Mouse (Mus musculus): ENCODE measurements at regions not wholly inside any gene's neighbourhood (a gene's known extent, or its start where the extent isn't known, plus 50 kb on each side); places are given as distances from the start of the nearest gene placed in this dataset.

DNA sequence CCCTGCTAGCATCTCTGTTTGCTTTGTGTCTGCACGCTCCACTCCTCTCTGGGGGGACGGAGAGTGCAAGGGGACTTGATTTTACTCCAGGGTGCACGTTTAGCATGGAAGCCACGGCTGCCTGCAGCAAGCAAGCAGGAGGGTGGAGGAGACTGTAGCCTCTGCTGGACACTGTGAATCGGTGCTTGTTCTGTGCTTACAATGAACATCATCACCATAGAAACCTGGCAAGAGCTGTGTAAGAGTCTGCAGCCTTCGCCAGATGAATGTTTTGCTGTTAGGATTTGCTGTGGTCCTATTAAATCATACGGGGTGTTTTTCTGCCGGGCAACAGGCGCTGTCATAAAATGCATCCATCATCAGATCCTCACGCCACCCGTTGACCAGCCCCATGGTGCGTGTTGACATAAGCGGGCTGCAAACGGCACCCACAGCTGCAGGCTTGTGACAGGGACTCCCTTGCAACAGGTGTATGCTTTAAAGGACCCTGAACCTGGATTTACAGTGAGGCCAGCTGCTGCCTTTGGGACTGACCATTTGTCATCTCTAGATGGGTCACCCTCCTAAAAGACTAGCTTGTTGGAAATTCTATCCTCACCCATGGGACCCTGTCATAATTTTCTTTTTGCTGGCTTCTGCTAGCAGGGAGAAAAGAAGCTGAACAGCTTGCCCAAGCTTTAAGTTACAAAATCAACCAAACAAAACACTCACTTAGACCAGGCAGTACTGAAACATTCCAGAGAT is 308.5 kb downstream of the Gadd45g start:
- H3K9me3 ChIP-seq (ENCODE audit: control insufficient read depth, low read length): no peaks in the 10 kb centered on the region
- H3K27me3 ChIP-seq (ENCODE audit: control insufficient read depth, insufficient read depth, low read length): no peaks in the 10 kb centered on the region
- peak overlapping the region; percentile 45; the same call in 1 of the 2 replicates for H3K27ac ChIP-seq (replicated peaks; ENCODE audit: low read depth, low read length)
- no peak for ATAC-seq (ENCODE audit: low FRiP score, low TSS enrichment)
- WGBS: 51% methylated on average over 14 of the region's 14 CpGs
- H3K4me1 ChIP-seq (ENCODE audit: control insufficient read depth, insufficient read depth, low read length): 0 out of 2 replicates have a peak, but pooled peaks cover 9% of the 10 kb centered on the region
- H3K4me2 ChIP-seq (ENCODE audit: low read length): peak overlapping the region; percentile 3
- no peak overlapping the region for H3K9ac ChIP-seq (replicated peaks; ENCODE audit: low read length)
- no peaks in the 10 kb centered on the region for H3K36me3 ChIP-seq (ENCODE audit: control insufficient read depth, insufficient read depth, low read length)
- no peak overlapping the region for H3K4me3 ChIP-seq (replicated peaks; ENCODE audit: low read depth, low read length)
- peak; percentile 77 for DNase-seq

DNA sequence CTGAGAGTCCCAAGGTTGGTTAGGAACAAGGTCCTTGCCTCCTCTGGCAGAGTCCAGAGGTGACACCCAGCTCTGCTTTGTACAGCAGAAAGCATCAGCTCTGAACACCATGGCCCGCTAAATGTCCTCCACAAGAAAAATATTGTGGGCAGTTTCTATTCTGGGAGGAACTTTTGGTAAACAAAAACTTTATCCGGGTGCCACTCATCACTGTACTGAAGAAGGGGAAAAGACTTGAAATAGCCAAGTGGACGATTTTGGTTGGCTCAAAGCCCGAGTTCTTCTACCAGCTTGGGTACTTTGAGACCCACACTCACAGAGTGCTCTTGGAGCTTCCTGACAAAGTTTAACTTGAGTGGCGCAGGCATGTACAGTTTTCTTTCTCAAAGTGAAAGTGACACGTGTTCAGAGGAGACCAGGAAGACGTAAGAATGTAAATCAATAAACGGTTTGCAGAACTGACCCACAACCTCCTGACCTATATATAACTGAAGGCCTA is 309.2 kb downstream of the Gadd45g start:
- 85% methylated on average over 8 of the region's 8 CpGs for WGBS
- H3K36me3 ChIP-seq (ENCODE audit: control insufficient read depth, insufficient read depth, low read length): no peaks in the 10 kb centered on the region
- no peak overlapping the region for H3K4me2 ChIP-seq (ENCODE audit: low read length)
- no peak overlapping the region for H3K9ac ChIP-seq (replicated peaks; ENCODE audit: low read length)
- no peaks in the 10 kb centered on the region for H3K27me3 ChIP-seq (ENCODE audit: control insufficient read depth, insufficient read depth, low read length)
- no peak overlapping the region for H3K27ac ChIP-seq (replicated peaks; ENCODE audit: low read depth, low read length)
- no peaks in the 10 kb centered on the region for H3K9me3 ChIP-seq (ENCODE audit: control insufficient read depth, low read length)
- no peak overlapping the region for H3K4me3 ChIP-seq (replicated peaks; ENCODE audit: low read depth, low read length)
- 0 out of 2 replicates have a peak, but pooled peaks cover 9% of the 10 kb centered on the region for H3K4me1 ChIP-seq (ENCODE audit: control insufficient read depth, insufficient read depth, low read length)
- no peak for ATAC-seq (ENCODE audit: low FRiP score, low TSS enrichment)
- no peak for DNase-seq

DNA sequence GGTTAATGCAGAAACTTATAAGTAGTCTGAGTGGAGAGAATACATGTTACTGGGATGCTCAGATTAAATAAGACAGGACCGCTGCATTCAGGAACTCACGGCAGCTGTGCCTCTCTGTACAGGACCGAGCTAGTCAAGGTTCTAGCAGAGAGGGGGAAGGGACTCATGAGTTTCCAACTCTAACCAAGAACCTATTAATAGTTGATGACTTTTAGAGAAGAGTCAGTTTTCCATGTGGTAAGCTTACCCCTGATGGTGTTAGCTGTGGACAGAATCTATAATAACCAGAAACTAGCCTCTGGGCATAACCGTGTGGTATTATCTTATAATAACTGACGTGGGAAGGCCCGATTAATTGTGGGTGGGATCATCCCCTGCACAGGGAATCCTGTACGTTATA is 316.2 kb downstream of the Gadd45g start:
- Histone ChIP-seq H3K4me3 (replicated peaks; ENCODE audit: low read depth, low read length) (no peak overlapping the region), H3K9ac (replicated peaks; ENCODE audit: low read length) (no peak overlapping the region), H3K4me2 (ENCODE audit: low read length) (no peak overlapping the region), H3K9me3 (ENCODE audit: control insufficient read depth, low read length) (no peaks in the 10 kb centered on the region), H3K27me3 (ENCODE audit: control insufficient read depth, insufficient read depth, low read length) (no peaks in the 10 kb centered on the region), H3K27ac (replicated peaks; ENCODE audit: low read depth, low read length) (no peak overlapping the region), H3K4me1 (ENCODE audit: control insufficient read depth, insufficient read depth, low read length) (0 out of 2 replicates have a peak, but pooled peaks cover 3% of the 10 kb centered on the region), H3K36me3 (ENCODE audit: control insufficient read depth, insufficient read depth, low read length) (no peaks in the 10 kb centered on the region)
- DNase-seq (peak; percentile 14), ATAC-seq (ENCODE audit: low FRiP score, low TSS enrichment) (no peak)
- whole genome bisulfite sequencing: 71% methylated on average over 7 of the region's 7 CpGs

GRCm38 (mm10) chr13:52165531-52165930 is 319.1 kb downstream of the Gadd45g start:
- no peaks in the 10 kb centered on the region for H3K9me3 ChIP-seq (ENCODE audit: control insufficient read depth, low read length)
- DNase-seq (no peak), ATAC-seq (ENCODE audit: low FRiP score, low TSS enrichment) (no peak)
- H3K4me3 ChIP-seq (replicated peaks; ENCODE audit: low read depth, low read length): no peak overlapping the region
- H3K4me1 ChIP-seq (ENCODE audit: control insufficient read depth, insufficient read depth, low read length): 0 out of 2 replicates have a peak, but pooled peaks cover 3% of the 10 kb centered on the region
- no peak overlapping the region for H3K9ac ChIP-seq (replicated peaks; ENCODE audit: low read length)
- 80% methylated on average over 1 of the region's 1 CpGs for WGBS
- H3K27me3 ChIP-seq (ENCODE audit: control insufficient read depth, insufficient read depth, low read length): no peaks in the 10 kb centered on the region
- H3K36me3 ChIP-seq (ENCODE audit: control insufficient read depth, insufficient read depth, low read length): no peaks in the 10 kb centered on the region
- H3K4me2 ChIP-seq (ENCODE audit: low read length): no peak overlapping the region
- no peak overlapping the region for H3K27ac ChIP-seq (replicated peaks; ENCODE audit: low read depth, low read length)

DNA sequence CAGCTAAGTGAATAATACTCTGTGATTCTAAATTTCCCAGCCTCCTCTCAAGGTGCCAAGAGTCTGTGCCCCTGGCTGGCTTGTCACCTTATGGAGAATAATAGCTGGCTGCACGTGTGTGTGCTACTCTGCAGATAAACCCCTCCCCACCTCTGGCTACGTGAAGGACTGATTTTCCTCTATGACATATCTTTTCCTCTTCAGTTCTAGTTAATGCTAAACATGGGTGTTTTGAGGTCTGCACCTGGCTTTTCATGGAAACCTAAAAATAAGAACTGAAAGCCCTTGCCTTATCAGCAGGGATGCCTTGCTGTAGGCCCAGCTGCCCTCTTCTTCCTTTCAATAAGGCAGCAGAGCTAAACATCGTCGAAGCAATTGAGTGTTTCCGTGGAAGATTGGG is 321.5 kb downstream of the Gadd45g start:
- 73% methylated on average over 5 of the region's 5 CpGs for WGBS
- H3K27me3 ChIP-seq (ENCODE audit: control insufficient read depth, insufficient read depth, low read length): no peaks in the 10 kb centered on the region
- no peak overlapping the region for H3K27ac ChIP-seq (replicated peaks; ENCODE audit: low read depth, low read length)
- H3K4me3 ChIP-seq (replicated peaks; ENCODE audit: low read depth, low read length): no peak overlapping the region
- H3K36me3 ChIP-seq (ENCODE audit: control insufficient read depth, insufficient read depth, low read length): no peaks in the 10 kb centered on the region
- H3K4me2 ChIP-seq (ENCODE audit: low read length): no peak overlapping the region
- H3K9ac ChIP-seq (replicated peaks; ENCODE audit: low read length): no peak overlapping the region
- no peak for ATAC-seq (ENCODE audit: low FRiP score, low TSS enrichment)
- H3K4me1 ChIP-seq (ENCODE audit: control insufficient read depth, insufficient read depth, low read length): 0 out of 2 replicates have a peak, but pooled peaks cover 3% of the 10 kb centered on the region
- H3K9me3 ChIP-seq (ENCODE audit: control insufficient read depth, low read length): no peaks in the 10 kb centered on the region
- no peak for DNase-seq

DNA sequence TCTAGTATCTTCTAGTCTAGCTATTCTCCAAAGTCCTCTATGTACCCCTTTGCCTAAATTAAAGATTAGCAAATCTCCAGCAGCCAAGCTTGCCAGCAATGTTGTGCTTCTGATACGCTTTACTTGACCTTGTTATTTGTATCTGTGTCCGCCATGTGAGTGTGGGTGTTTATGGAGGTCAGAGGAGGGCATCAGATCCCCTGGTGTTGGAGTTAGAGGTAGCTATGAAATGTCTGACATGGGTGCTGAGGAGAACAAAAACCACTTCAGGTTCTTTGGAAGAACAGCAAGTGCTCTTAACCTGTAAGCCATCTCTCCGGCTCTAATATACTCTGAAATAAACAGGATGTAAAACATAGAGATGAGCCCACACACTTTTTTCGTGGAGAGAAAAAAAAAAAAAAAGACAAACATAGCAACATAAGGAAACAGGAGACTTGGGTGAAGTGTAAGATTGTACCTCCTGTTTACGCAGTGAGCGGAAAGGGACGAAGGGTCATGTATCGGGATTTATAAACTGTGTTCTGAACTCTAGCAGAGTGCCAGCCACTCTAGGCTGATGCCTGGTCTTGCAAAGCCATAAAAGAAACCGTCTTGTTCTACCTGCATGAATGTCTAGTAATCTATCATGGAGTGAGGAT is 326.3 kb downstream of the Gadd45g start:
- H3K27ac ChIP-seq (replicated peaks; ENCODE audit: low read depth, low read length): no peak overlapping the region
- H3K4me1 ChIP-seq (ENCODE audit: control insufficient read depth, insufficient read depth, low read length): no peaks in the 10 kb centered on the region
- H3K27me3 ChIP-seq (ENCODE audit: control insufficient read depth, insufficient read depth, low read length): no peaks in the 10 kb centered on the region
- H3K9me3 ChIP-seq (ENCODE audit: control insufficient read depth, low read length): no peaks in the 10 kb centered on the region
- no peak overlapping the region for H3K4me2 ChIP-seq (ENCODE audit: low read length)
- DNase-seq: no peak
- H3K4me3 ChIP-seq (replicated peaks; ENCODE audit: low read depth, low read length): no peak overlapping the region
- no peak overlapping the region for H3K9ac ChIP-seq (replicated peaks; ENCODE audit: low read length)
- H3K36me3 ChIP-seq (ENCODE audit: control insufficient read depth, insufficient read depth, low read length): no peaks in the 10 kb centered on the region
- no peak for ATAC-seq (ENCODE audit: low FRiP score, low TSS enrichment)
- 91% methylated on average over 9 of the region's 9 CpGs for WGBS

DNA sequence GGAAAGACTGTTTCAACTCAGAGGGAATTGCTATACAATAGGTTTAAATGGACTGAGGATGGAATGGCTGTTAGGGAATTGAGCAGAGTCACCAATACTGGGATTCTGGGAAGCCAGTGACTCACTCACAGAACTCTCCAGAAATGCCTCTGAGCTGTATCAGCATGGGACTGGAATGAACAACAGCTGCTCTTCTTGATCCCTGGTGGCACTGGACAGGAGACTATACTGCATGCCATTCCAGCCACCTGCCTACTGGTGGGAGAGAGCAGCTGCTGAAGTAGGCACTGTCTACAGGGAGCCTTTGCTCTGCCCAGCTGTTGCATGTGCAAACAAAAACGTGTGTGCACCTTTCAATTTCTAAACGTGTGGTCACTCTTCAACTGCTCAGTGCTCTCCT is 329.2 kb downstream of the Gadd45g start:
- no peak overlapping the region for H3K27ac ChIP-seq (replicated peaks; ENCODE audit: low read depth, low read length)
- no peaks in the 10 kb centered on the region for H3K9me3 ChIP-seq (ENCODE audit: control insufficient read depth, low read length)
- DNase-seq (no peak), ATAC-seq (ENCODE audit: low FRiP score, low TSS enrichment) (no peak)
- 85% methylated on average over 2 of the region's 2 CpGs for WGBS
- H3K4me2 ChIP-seq (ENCODE audit: low read length): no peak overlapping the region
- no peak overlapping the region for H3K9ac ChIP-seq (replicated peaks; ENCODE audit: low read length)
- H3K27me3 ChIP-seq (ENCODE audit: control insufficient read depth, insufficient read depth, low read length): no peaks in the 10 kb centered on the region
- no peaks in the 10 kb centered on the region for H3K4me1 ChIP-seq (ENCODE audit: control insufficient read depth, insufficient read depth, low read length)
- H3K36me3 ChIP-seq (ENCODE audit: control insufficient read depth, insufficient read depth, low read length): no peaks in the 10 kb centered on the region
- no peak overlapping the region for H3K4me3 ChIP-seq (replicated peaks; ENCODE audit: low read depth, low read length)

DNA sequence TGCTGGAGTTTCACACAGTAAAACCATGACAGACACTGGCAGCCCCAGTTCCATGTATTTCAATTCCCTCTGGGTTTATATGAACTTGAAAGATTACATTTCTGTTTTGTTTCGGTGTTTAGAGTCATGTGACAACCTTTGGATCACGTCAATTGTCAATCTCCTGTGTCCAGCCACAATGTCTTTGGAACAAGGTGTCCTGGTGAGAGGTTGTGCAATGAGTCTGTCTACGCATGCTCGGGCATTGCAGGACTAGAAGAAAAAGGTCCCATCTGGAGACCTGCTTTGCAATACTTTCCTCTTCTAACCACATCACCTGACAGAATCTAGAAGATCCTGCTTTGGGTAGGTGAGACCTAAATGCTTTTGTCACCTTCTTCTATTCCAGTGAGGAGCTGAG is 333.5 kb downstream of the Gadd45g start:
- H3K4me3 ChIP-seq (replicated peaks; ENCODE audit: low read depth, low read length): no peak overlapping the region
- ATAC-seq (ENCODE audit: low FRiP score, low TSS enrichment) (no peak), DNase-seq (no peak)
- 91% methylated on average over 4 of the region's 4 CpGs for WGBS
- H3K9me3 ChIP-seq (ENCODE audit: control insufficient read depth, low read length): no peaks in the 10 kb centered on the region
- no peaks in the 10 kb centered on the region for H3K36me3 ChIP-seq (ENCODE audit: control insufficient read depth, insufficient read depth, low read length)
- no peak overlapping the region for H3K9ac ChIP-seq (replicated peaks; ENCODE audit: low read length)
- H3K4me2 ChIP-seq (ENCODE audit: low read length): no peak overlapping the region
- H3K4me1 ChIP-seq (ENCODE audit: control insufficient read depth, insufficient read depth, low read length): no peaks in the 10 kb centered on the region
- no peak overlapping the region for H3K27ac ChIP-seq (replicated peaks; ENCODE audit: low read depth, low read length)
- H3K27me3 ChIP-seq (ENCODE audit: control insufficient read depth, insufficient read depth, low read length): no peaks in the 10 kb centered on the region

DNA sequence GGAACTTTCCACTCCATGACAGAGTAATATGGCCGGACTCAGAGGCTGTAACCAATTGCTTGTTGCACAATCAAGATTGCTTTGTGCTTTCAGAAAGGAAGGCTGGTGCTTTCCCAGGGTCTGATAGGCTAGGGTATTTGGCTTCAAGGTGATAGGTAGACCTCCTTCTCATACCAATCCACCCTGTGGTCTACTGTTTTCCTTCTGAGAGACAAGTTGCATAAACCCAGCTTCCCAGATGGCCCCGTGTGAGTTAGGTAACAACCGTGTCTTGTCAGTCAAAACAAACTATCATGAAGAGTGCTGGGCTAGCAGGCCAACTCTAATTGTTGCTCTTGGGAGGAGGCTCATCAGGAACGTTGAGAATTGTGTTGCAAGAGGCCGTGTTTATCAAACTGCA is 337.2 kb downstream of the Gadd45g start:
- H3K27me3 ChIP-seq (ENCODE audit: control insufficient read depth, insufficient read depth, low read length): no peaks in the 10 kb centered on the region
- 78% methylated on average over 5 of the region's 5 CpGs for WGBS
- DNase-seq (no peak), ATAC-seq (ENCODE audit: low FRiP score, low TSS enrichment) (no peak)
- H3K4me2 ChIP-seq (ENCODE audit: low read length): no peak overlapping the region
- no peak overlapping the region for H3K4me3 ChIP-seq (replicated peaks; ENCODE audit: low read depth, low read length)
- no peaks in the 10 kb centered on the region for H3K36me3 ChIP-seq (ENCODE audit: control insufficient read depth, insufficient read depth, low read length)
- peaks cover 5% of the 10 kb centered on the region for H3K4me1 ChIP-seq (ENCODE audit: control insufficient read depth, insufficient read depth, low read length)
- H3K27ac ChIP-seq (replicated peaks; ENCODE audit: low read depth, low read length): no peak overlapping the region
- H3K9me3 ChIP-seq (ENCODE audit: control insufficient read depth, low read length): no peaks in the 10 kb centered on the region
- no peak overlapping the region for H3K9ac ChIP-seq (replicated peaks; ENCODE audit: low read length)
